Mouse (Mus musculus) embryonic facial prominence, embryonic 15.5 days (tissue): Measurements from ENCODE around the gene Sned1. TPM values are rescaled to one million over a fixed set of nuclear protein-coding genes. Genes with fewer than 3 reads are reported as not detected.

Source experiments
- ATAC-seq: fragments of 200-750 bp; cut with Nextera tagmentation; 2 replicates; pipeline ENCODE4 v1.8.0; 2017; ENCODE audit warnings: low read depth, moderate TSS enrichment; ENCODE audit not compliant: insufficient number of reproducible peaks, low FRiP score, low TSS enrichment
- H3K27ac ChIP-seq: fragments of 300-500 bp; sonication (generic); replicated peaks from 2 replicates; pipeline ENCODE4 v1.5.1; 2015; ENCODE audit warnings: mild to moderate bottlenecking, inconsistent platforms
- H3K27me3 ChIP-seq: fragments of 300-500 bp; sonication (generic); 2 replicates; pipeline ENCODE4 v1.6.1; 2015; ENCODE audit warnings: inconsistent platforms
- H3K36me3 ChIP-seq: fragments of 300-500 bp; sonication (generic); 2 replicates; pipeline ENCODE4 v1.6.1; 2015; ENCODE audit warnings: mild to moderate bottlenecking, inconsistent platforms
- H3K4me1 ChIP-seq: fragments of 300-500 bp; sonication (generic); 2 replicates; pipeline ENCODE4 v1.6.1; 2015; ENCODE audit warnings: inconsistent platforms
- H3K4me2 ChIP-seq: fragments of 300-500 bp; sonication (generic); replicated peaks from 2 replicates; pipeline ENCODE4 v1.6.1; 2015; ENCODE audit warnings: mild to moderate bottlenecking, inconsistent platforms
- H3K4me3 ChIP-seq: fragments of 300-500 bp; sonication (generic); replicated peaks from 2 replicates; pipeline ENCODE4 v1.5.1; 2015; ENCODE audit warnings: mild to moderate bottlenecking, inconsistent platforms
- H3K9ac ChIP-seq: fragments of 300-500 bp; sonication (generic); 2 replicates; pipeline ENCODE4 v1.6.1; 2015; ENCODE audit warnings: inconsistent platforms
- H3K9me3 ChIP-seq: fragments of 300-500 bp; sonication (generic); replicated peaks from 2 replicates; pipeline ENCODE4 v1.6.1; 2016; ENCODE audit warnings: inconsistent platforms
- WGBS: fragments of 180-500 bp; shearing (Covaris S2); methylation state at CpG from one replicate; pipeline ENCODE4 v1.1.7; 2015; 5-methylcytosine and 5-hydroxymethylcytosine counted together
- polyA plus RNA-seq: library from polyadenylated mRNA; unstranded; fragments of >200 nt; fragmentation: Nextera tagmentation; extraction: Ambion mirVana; gene quantifications from 2 replicates; pipeline ENCODE4 v1.2.1, GENCODE M21; 2015

Gene Sned1
- polyA plus RNA-seq, 1 experiment from 2014 or later: 14.4 TPM

DNA sequence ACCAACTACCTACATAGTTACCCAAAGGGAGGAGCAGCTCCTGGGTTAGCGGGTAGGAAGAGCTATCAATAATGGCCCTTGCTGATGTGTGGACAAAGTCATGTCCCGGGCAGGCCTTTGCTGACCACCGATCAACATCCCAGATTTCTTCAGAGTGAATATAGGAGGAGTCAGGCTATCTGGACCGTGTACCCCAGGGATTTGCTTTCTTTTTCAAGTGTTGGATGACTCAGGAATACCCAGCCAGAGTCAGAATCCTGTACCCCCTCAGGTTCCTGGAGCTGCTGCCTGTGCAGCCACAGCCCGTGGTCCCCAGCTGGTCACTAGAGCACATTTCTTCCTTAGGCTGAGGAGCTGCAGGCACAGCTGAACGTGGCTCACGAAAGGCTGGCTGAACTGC, 23.2 kb upstream of the Sned1 start:
- no peaks in the 10 kb centered on the region for H3K9me3 ChIP-seq
- no peak overlapping the region for H3K4me2 ChIP-seq
- H3K27ac ChIP-seq: peak overlapping the region; percentile 83
- peaks cover 63% of the 10 kb centered on the region for H3K4me1 ChIP-seq
- 82% methylated on average over 7 of the region's 7 CpGs for whole genome bisulfite sequencing
- ATAC-seq: no peak
- no peak overlapping the region for H3K9ac ChIP-seq
- H3K27me3 ChIP-seq: no peaks in the 10 kb centered on the region
- H3K36me3 ChIP-seq: no peaks in the 10 kb centered on the region
- H3K4me3 ChIP-seq: no peak overlapping the region

DNA sequence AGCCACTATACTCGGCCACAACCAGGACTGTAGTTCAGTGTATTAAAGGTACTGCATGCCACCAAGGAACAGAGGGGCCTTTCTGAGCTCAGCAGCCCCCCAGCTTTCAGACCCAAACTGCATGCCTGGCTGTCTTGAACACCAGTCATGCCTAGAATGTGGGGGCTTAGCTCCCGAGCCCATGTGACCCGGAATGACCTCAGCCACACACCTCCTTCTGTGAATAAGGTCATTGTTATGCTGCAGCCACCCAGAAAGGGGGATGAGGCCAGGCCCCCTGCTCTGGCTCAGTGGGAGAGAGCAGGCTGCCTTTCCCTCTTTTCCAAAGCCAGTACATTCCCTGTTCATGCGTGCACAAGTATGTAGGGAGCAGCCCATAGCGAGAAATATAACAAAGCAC, 21.0 kb upstream of the Sned1 start:
- H3K4me3 ChIP-seq: no peak overlapping the region
- no peaks in the 10 kb centered on the region for H3K36me3 ChIP-seq
- no peak overlapping the region for H3K4me2 ChIP-seq
- H3K4me1 ChIP-seq: peaks cover 59% of the 10 kb centered on the region
- no peak for ATAC-seq
- H3K27me3 ChIP-seq: no peaks in the 10 kb centered on the region
- WGBS: 40% methylated on average over 5 of the region's 5 CpGs
- H3K27ac ChIP-seq: no peak overlapping the region
- no peak overlapping the region for H3K9ac ChIP-seq
- H3K9me3 ChIP-seq: no peaks in the 10 kb centered on the region

DNA sequence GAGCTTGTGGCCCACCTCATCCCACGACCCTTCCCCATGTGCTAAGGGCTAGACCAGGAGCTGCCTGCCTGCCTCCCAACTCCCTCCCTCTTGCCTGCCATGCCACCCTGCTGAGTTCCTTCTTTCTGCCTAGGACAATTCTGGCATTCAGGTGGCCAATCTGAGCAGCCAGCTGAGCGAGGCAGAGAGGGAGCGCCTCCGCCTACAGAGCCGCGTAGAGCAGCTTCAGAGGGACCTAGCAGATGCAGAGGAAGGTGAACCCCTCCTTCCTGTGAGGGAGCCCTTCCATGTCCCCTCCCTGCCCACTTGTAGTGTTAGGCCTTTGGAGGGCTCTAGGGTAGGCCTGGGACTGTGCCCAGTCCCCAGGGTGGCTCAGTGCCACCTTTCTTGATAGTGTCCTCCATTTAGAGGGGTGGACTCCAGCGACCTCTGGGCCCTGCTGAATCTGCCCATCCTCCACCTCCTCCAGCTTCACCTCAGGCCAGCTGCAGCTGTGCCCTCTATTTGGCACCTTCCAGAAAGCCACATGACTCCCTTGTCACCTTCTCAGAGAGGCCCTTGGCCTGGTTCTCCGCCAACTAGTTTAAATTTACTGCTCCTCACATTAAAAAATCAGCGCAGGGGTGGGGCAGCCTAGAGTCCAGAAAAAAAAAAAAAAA, 18.7 kb upstream of the Sned1 start:
- Histone ChIP-seq H3K36me3 (no peaks in the 10 kb centered on the region), H3K9me3 (no peaks in the 10 kb centered on the region), H3K4me2 (no peak overlapping the region), H3K27me3 (no peaks in the 10 kb centered on the region), H3K27ac (no peak overlapping the region), H3K4me1 (peaks cover 51% of the 10 kb centered on the region), H3K9ac (no peak overlapping the region), H3K4me3 (no peak overlapping the region)
- WGBS: 77% methylated on average over 9 of the region's 9 CpGs
- no peak for ATAC-seq

DNA sequence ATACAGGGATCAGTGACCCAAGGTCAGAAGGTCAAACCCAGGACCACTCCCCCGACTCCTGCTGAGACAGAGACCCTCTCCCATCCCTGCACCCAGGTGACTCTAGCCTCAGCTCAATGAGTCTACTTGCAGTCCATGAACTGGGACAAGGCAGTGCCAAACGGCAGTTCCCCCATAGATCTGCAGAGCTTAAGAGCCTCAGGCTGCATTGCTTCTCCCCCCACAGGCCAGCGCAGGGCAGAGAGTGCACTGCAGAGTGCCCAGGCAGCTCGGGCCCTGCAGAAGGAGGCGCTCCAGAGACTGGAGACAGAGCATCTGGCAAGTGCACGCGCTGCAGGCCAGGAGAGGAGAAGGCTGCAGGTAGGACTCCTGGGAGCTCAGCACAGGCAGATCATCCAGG, 18.1 kb upstream of the Sned1 start:
- no peak overlapping the region for H3K4me3 ChIP-seq
- H3K4me2 ChIP-seq: no peak overlapping the region
- H3K36me3 ChIP-seq: no peaks in the 10 kb centered on the region
- 48% methylated on average over 7 of the region's 7 CpGs for WGBS
- peaks cover 47% of the 10 kb centered on the region for H3K4me1 ChIP-seq
- H3K9ac ChIP-seq: no peak overlapping the region
- H3K9me3 ChIP-seq: no peaks in the 10 kb centered on the region
- H3K27me3 ChIP-seq: no peaks in the 10 kb centered on the region
- H3K27ac ChIP-seq: no peak overlapping the region
- no peak for ATAC-seq

DNA sequence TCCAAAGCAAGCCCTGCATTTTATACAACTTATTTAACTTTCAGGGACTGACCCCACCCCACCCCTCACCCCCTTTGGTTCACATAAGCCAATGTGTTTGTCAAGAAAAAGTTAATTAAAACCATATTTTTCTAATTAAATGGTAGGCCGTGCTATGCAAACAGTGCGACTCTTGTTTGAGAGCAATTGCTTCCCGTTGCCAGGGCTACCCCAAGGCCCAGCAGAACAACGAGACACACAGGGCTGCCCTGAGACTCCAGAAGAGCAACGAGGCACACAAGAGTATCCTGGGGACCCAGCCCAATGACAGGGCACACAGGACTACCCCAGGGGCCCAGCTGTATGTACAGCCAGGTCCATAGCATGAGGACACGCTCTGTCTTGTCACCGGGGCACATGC, 14.9 kb upstream of the Sned1 start:
- ATAC-seq: peak; percentile 40
- Histone ChIP-seq H3K4me2 (no peak overlapping the region), H3K4me3 (no peak overlapping the region), H3K36me3 (no peaks in the 10 kb centered on the region), H3K4me1 (peaks cover 45% of the 10 kb centered on the region), H3K27ac (peak overlapping the region; percentile 48; the same call in 1 of the 2 replicates), H3K9me3 (no peaks in the 10 kb centered on the region), H3K27me3 (no peaks in the 10 kb centered on the region), H3K9ac (no peak overlapping the region)
- 35% methylated on average over 7 of the region's 7 CpGs for WGBS

DNA sequence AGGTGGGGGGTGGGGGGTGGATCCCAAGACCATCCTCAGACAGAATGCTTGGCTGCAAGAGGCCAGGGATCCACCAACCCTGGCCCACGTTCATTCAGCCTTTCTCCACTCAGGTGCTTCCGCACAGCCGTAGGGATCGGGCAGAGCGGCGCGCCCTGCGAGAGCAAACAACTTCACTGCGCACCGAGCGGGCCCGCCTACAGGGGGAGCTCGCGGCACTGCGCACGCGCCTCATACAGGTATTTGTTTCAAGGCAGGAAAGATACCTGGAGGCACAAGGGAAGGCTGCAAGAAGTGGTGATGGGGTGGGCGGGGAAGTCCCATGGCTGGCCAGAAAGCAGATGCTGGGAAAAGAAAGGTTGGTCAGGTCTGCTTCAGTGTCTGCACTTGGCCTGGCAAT, 11.7 kb upstream of the Sned1 start:
- H3K9ac ChIP-seq: no peak overlapping the region
- H3K4me2 ChIP-seq: no peak overlapping the region
- H3K4me1 ChIP-seq: peaks cover 51% of the 10 kb centered on the region
- 0 out of 2 replicates have a peak, but pooled peaks have one; percentile 5 for ATAC-seq
- no peaks in the 10 kb centered on the region for H3K27me3 ChIP-seq
- 6% methylated on average over 18 of the region's 18 CpGs for WGBS
- H3K36me3 ChIP-seq: no peaks in the 10 kb centered on the region
- H3K9me3 ChIP-seq: no peaks in the 10 kb centered on the region
- H3K27ac ChIP-seq: no peak overlapping the region
- no peak overlapping the region for H3K4me3 ChIP-seq

DNA sequence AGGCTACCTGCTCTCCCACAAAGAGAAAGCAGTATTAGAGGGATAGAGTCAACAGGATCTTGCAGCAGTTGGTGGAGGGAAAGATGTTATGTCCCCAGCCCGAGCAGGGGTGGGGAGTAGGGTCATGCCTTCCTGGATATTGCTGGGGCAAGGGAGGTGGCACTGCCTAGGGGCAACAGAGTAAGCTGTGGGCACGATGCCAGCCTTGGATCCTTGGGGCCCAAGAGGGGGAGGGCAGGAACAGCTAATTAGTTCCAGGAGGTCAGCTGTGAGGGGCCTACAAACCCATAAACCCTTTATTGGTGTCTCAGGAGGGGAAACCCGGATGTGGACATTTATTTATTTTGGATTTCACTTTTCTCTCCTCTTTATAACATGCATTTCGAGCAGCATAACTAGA, 10.4 kb upstream of the Sned1 start:
- peak overlapping the region; percentile 68 for H3K27ac ChIP-seq
- H3K27me3 ChIP-seq: no peaks in the 10 kb centered on the region
- no peak overlapping the region for H3K4me2 ChIP-seq
- H3K9ac ChIP-seq: no peak overlapping the region
- no peak for ATAC-seq
- H3K9me3 ChIP-seq: no peaks in the 10 kb centered on the region
- WGBS: 15% methylated on average over 4 of the region's 4 CpGs
- H3K4me3 ChIP-seq: no peak overlapping the region
- H3K4me1 ChIP-seq: peaks cover 50% of the 10 kb centered on the region
- no peaks in the 10 kb centered on the region for H3K36me3 ChIP-seq

DNA sequence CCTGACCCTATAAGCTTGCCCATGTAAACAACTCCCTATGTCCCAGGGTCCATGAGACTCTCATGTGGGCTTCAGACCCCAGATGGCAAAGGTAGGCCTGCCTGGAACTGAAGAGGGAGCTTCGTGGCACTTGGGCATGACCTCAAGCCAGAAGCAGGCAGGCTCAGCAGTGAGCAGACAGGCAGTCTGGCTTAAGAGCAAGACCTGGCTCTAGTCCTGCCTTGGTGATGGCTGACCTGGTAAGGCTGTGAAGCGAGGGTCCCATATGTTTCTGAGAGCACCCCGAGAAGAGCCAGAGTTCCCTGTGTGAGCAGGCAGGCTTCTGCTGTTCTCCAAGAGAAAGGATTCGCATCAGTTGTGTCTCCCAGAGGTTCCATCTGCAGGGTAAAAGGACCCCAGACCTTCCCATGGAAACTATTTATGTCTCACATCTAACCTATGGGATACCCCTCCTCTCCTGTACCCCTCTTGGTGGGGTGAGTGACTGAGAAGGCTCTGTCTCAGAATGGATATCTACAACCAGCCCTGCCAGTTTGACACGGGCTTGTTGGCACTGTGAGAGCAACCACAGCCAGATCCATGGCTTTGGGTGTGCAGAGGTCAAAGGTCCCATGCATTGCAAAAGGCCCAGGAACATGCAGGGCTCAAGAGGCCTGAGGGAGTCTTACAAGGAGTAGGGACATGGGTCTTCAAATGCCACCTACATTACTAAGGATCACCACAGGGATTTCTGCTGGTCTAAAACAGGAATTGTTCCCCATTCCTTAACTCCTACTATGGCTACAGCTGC, 9.7 kb upstream of the Sned1 start:
- Histone ChIP-seq H3K9me3 (no peaks in the 10 kb centered on the region), H3K9ac (no peak overlapping the region), H3K4me1 (peaks cover 43% of the 10 kb centered on the region), H3K4me2 (no peak overlapping the region), H3K27me3 (no peaks in the 10 kb centered on the region), H3K36me3 (no peaks in the 10 kb centered on the region), H3K4me3 (no peak overlapping the region), H3K27ac (peak overlapping the region; percentile 68)
- no peak for ATAC-seq
- WGBS: 73% methylated on average over 5 of the region's 5 CpGs

DNA sequence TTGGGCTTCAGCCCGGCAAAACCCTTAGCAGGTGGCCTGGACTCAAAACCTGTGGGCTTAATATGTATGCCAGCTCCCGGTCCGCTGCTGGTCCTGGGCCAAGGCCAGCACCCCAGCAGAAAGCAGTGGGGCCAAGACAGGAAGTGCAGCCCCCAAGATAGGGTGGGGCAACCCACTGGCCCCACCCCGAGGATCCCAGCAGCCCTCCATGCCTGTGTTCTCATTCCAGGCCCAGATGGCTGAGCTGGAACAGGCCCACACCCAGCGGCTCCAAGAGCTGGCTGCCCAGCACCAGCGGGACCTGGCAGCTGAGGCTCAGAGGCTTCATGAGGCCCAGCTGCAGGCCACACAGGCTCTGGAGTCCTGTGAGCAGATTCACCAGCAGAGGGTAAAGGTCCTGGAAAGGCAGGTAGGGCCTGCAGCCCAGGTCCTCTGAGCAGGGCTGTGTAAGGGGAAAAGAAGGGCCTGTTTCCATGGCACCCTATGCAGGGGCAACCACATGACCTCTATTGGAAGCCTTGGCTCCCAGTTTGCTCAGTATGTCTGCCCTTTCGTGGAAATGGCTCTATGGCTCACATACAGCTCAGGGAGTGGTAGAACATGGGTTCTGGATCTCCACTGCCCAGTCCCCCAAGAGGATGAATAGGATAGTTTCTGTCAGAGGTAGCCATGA, 8.2 kb upstream of the Sned1 start:
- no peaks in the 10 kb centered on the region for H3K9me3 ChIP-seq
- no peak overlapping the region for H3K4me3 ChIP-seq
- no peak overlapping the region for H3K9ac ChIP-seq
- H3K27ac ChIP-seq: peak overlapping the region; percentile 31; the same call in 1 of the 2 replicates
- WGBS: 49% methylated on average over 7 of the region's 7 CpGs
- H3K4me2 ChIP-seq: no peak overlapping the region
- H3K36me3 ChIP-seq: no peaks in the 10 kb centered on the region
- peaks cover 38% of the 10 kb centered on the region for H3K4me1 ChIP-seq
- peak; percentile 59; the same call in 1 of the 2 replicates for ATAC-seq
- H3K27me3 ChIP-seq: no peaks in the 10 kb centered on the region

DNA sequence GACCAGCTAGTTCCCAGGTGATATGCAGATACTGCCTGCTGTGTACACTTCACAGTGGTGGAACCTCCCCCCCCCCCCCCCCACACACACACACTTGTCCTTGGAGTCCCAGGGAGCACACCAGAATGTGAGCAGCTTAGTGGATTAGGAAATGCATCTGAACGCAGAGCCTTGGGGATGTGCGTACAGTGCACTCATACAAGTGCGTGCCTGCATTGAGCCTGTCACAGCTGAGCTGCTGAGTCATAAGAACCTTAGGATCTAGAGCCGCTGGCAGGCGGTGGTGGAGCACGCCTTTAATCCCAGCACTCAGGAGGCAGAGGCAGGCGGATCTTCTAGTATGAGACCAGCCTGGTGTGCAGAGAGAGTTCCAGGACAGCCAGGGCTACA, 7.7 kb upstream of the Sned1 start:
- H3K4me2 ChIP-seq: no peak overlapping the region
- peaks cover 43% of the 10 kb centered on the region for H3K4me1 ChIP-seq
- 91% methylated on average over 7 of the region's 7 CpGs for WGBS
- no peaks in the 10 kb centered on the region for H3K36me3 ChIP-seq
- H3K27me3 ChIP-seq: no peaks in the 10 kb centered on the region
- no peaks in the 10 kb centered on the region for H3K9me3 ChIP-seq
- H3K4me3 ChIP-seq: no peak overlapping the region
- no peak overlapping the region for H3K9ac ChIP-seq
- no peak overlapping the region for H3K27ac ChIP-seq
- ATAC-seq: no peak

DNA sequence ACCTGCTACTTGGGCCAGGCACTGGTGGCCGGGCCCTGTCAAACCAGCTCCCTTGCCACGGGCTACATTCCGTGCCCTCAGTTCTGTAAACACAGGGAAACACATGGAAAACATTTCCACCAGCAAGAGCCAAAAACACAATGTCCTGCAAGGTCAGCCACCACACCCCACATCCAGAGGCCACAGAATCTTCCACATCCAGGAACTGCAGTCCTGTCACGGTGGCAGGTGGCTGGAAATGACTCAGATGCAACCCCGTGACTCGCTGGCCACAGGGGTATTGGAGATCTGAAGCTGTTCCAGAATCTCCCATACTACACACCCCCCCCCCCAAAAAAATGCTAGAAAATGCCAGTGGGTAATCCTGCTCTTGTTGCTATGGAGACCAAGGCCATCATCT, 6.4 kb upstream of the Sned1 start:
- Histone ChIP-seq H3K4me1 (peaks cover 54% of the 10 kb centered on the region), H3K36me3 (no peaks in the 10 kb centered on the region), H3K27me3 (no peaks in the 10 kb centered on the region), H3K27ac (no peak overlapping the region), H3K9ac (no peak overlapping the region), H3K9me3 (no peaks in the 10 kb centered on the region), H3K4me2 (no peak overlapping the region), H3K4me3 (no peak overlapping the region)
- 69% methylated on average over 6 of the region's 6 CpGs for WGBS
- ATAC-seq: no peak
